Mouse (Mus musculus) heart, postnatal 0 days (tissue): Measurements from ENCODE around the gene Cyp4f14. TPM values are rescaled to one million over a fixed set of nuclear protein-coding genes. Genes with fewer than 3 reads are reported as not detected.

Experiments used
- ATAC-seq: fragments of 200-750 bp; cut with Nextera tagmentation; 2 replicates; pipeline ENCODE4 v1.8.0; 2017; ENCODE audit warnings: low read depth, moderate number of reproducible peaks, moderate library complexity; ENCODE audit not compliant: insufficient read depth
- DNase-seq: peaks from one replicate; pipeline ENCODE4 v3.0.0-alpha.2; 2016; ENCODE audit warnings: low spot score
- H3K27ac ChIP-seq: fragments of 300-500 bp; sonication (generic); 2 replicates; pipeline ENCODE4 v1.5.1; 2014; ENCODE audit warnings: low read depth, mild to moderate bottlenecking
- H3K27me3 ChIP-seq: fragments of 300-500 bp; sonication (generic); 2 replicates; pipeline ENCODE4 v1.6.1; 2014; ENCODE audit warnings: low read length, mixed read lengths; ENCODE audit not compliant: control insufficient read depth, insufficient read depth
- H3K36me3 ChIP-seq: fragments of 300-500 bp; sonication (generic); replicated peaks from 2 replicates; pipeline ENCODE4 v1.6.1; 2014; ENCODE audit warnings: low read length, mixed read lengths; ENCODE audit not compliant: control insufficient read depth, insufficient read depth
- H3K4me1 ChIP-seq: fragments of 300-500 bp; sonication (generic); 2 replicates; pipeline ENCODE4 v1.6.1; 2014; ENCODE audit warnings: antibody characterized with exemption; ENCODE audit not compliant: control insufficient read depth, insufficient read depth
- H3K4me2 ChIP-seq: fragments of 300-500 bp; sonication (generic); 2 replicates; pipeline ENCODE4 v1.6.1; 2014; ENCODE audit warnings: low read depth, mild to moderate bottlenecking, low read length, moderate library complexity
- H3K4me3 ChIP-seq: fragments of 300-500 bp; sonication (generic); 2 replicates; pipeline ENCODE4 v1.5.1; 2014; ENCODE audit warnings: low read depth, low read length
- H3K9ac ChIP-seq: fragments of 300-500 bp; sonication (generic); replicated peaks from 2 replicates; pipeline ENCODE4 v1.6.1; 2014; ENCODE audit warnings: low read depth, low read length, mixed read lengths
- H3K9me3 ChIP-seq: fragments of 300-500 bp; sonication (generic); replicated peaks from 2 replicates; pipeline ENCODE4 v1.6.1; 2016; ENCODE audit warnings: low read length; ENCODE audit not compliant: control insufficient read depth
- CTCF ChIP-seq: IDR thresholded peaks from 2 replicates; pipeline ENCODE4 v1.5.1; 2016; ENCODE audit warnings: antibody characterized with exemption, control low read depth, low read depth
- EP300 ChIP-seq: IDR thresholded peaks from 2 replicates; pipeline ENCODE4 v1.6.1; 2016; ENCODE audit warnings: antibody characterized with exemption, low read depth
- WGBS: fragments of 180-500 bp; shearing (Covaris S2); extraction: QIAGEN DNeasy Blood & Tissue Kit; methylation state at CpG from one replicate; pipeline ENCODE4 v1.1.7; 2014; 5-methylcytosine and 5-hydroxymethylcytosine counted together
- polyA plus RNA-seq: library from polyadenylated mRNA; unstranded; fragments of >200 nt; fragmentation: Nextera tagmentation; extraction: Ambion mirVana; gene quantifications from 2 replicates; pipeline ENCODE4 v1.2.1, GENCODE M21; 2015
- total RNA-seq: library from RNA; depleted of rRNA; stranded (reverse); fragments of >200 nt; gene quantifications from 2 replicates; pipeline ENCODE4 v1.2.3, GENCODE M21; 2014; ENCODE audit warnings: low replicate concordance

Cyp4f14 gene
- total and polyA plus RNA-seq, 2 experiments from 2014 or later: not detected

DNA sequence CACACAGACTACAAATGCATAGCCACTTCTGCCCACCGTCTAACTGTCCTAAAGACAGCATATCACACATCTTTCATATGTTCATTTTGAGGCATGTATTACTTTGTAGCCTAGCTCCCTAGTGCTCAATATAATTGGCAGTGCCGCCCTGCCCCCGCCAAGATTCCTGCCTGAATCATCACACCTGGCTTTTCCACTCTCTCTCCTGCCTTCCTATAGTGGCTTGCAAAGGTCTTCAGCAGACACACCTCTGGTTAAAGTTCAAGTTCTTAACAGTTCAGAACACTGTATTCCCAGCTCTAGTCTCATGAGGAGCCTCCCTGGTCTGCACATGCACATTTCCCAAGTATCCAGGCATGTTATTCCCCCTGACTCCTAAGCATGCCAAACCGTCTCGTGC is 10.7 kb upstream of the Cyp4f14 start:
- DNase-seq: no peak
- no peak overlapping the region for H3K4me2 ChIP-seq
- 65% methylated on average over 5 of the region's 5 CpGs for WGBS

DNA sequence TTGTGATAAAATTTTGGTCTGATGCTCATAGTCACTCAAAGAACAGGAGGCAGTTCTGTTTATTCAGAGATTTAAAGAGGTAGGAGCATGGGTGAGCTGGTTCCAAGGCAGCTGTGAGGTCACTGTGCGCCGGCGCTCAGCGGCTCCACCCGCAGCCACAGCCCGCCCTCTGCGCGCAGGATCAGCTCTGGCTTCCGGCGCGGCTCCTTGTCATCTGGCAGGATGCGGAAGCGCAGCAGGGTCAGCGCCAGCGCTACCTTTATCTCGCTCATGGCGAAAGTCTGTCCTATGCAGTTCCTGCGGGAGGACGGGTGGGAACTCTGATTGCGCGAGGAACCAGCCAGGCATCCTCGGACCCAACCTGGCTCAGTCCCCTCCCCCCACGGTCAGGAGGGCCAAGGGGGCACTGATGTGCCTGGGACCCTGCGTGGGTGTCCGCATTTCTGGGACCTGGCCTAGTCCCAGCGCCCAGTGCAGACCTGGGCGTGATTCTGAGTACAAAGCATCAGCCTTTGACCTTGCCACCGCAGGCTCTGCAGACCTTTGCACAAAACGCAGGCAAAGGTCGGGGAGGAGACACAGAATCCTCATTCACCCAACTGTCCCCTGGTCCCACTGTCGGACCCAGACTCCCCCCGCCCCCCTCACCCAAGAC is 7.6 kb upstream of the Cyp4f14 start:
- DNase-seq: peak; percentile 82
- no peaks in the 10 kb centered on the region for H3K27me3 ChIP-seq

More for the DNA sequence above, 10.7 kb upstream of the Cyp4f14 start:
- no peaks in the 10 kb centered on the region for H3K36me3 ChIP-seq
- H3K27ac ChIP-seq: no peak overlapping the region
- TF ChIP-seq CTCF: no peak
- TF ChIP-seq EP300: no peak
- no peak overlapping the region for H3K9ac ChIP-seq
- H3K4me3 ChIP-seq: no peak overlapping the region
- peaks cover 3% of the 10 kb centered on the region for H3K4me1 ChIP-seq
- no peaks in the 10 kb centered on the region for H3K27me3 ChIP-seq
- no peak for ATAC-seq
- H3K9me3 ChIP-seq: no peaks in the 10 kb centered on the region

DNA sequence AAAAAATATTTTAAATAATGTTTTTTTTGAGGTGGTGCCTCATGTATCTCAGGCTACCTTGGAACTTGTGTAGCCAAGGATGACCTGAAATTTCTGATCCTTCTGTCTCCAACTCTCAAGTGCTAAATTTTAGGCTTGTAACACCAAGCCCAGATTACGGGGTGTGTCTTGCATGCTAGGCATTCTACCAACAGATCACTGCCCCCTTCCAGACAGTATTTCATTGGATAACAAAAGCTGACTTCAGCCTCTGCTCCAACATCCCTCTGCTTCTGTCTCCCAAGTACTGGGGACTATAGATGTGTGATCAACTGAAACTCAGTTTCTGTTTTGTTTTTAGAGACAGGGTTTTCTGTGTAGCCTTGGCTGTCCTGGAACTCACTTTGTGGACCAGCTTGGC is 6.5 kb upstream of the Cyp4f14 start:
- ATAC-seq (no peak), DNase-seq (no peak)
- no peak overlapping the region for H3K27ac ChIP-seq
- no peaks in the 10 kb centered on the region; the same call in 1 of the 2 replicates for H3K9me3 ChIP-seq
- H3K4me3 ChIP-seq: no peak overlapping the region
- no peaks in the 10 kb centered on the region for H3K27me3 ChIP-seq
- H3K4me2 ChIP-seq: no peak overlapping the region
- no peak for TF ChIP-seq EP300
- no peak for TF ChIP-seq CTCF
- no peaks in the 10 kb centered on the region for H3K36me3 ChIP-seq
- H3K9ac ChIP-seq: no peak overlapping the region
- H3K4me1 ChIP-seq: peaks cover 3% of the 10 kb centered on the region
- 91% methylated on average over 1 of the region's 1 CpGs for WGBS

More for the DNA sequence above, 7.6 kb upstream of the Cyp4f14 start:
- Histone ChIP-seq H3K4me3 (peak overlapping the region; percentile 61), H3K4me1 (peaks cover 3% of the 10 kb centered on the region), H3K36me3 (no peaks in the 10 kb centered on the region), H3K9me3 (no peaks in the 10 kb centered on the region; the same call in 1 of the 2 replicates), H3K27ac (peak overlapping the region; percentile 67), H3K4me2 (peak overlapping the region; percentile 89), H3K9ac (peak overlapping the region; percentile 71)
- ATAC-seq: peak; percentile 96
- 15% methylated on average over 32 of the region's 32 CpGs for WGBS
- TF ChIP-seq EP300: no peak
- no peak for TF ChIP-seq CTCF

DNA sequence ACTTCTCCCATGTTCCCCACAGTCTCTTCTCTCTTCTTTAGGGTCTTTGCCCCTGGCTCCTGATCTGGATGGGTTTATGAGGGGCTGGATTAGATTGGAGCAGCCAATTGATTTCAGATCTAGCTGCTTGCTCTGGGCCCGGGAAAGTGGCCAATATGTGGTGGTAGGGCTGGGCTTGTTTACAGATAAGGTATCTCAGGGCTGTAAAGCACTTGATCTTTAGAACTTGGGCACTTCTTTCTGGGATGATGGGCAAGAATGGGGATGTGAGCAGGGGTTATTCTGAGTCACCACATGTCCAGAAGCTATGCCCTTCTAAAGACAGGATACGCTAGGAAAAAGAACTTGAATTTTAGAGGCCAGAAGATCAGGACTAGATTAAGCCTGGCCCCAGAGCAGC is 2.0 kb upstream of the Cyp4f14 start:
- ATAC-seq (no peak), DNase-seq (no peak)
- Histone ChIP-seq H3K4me1 (no peaks in the 10 kb centered on the region; the same call in 1 of the 2 replicates), H3K36me3 (no peaks in the 10 kb centered on the region), H3K9me3 (no peaks in the 10 kb centered on the region; the same call in 1 of the 2 replicates), H3K9ac (no peak overlapping the region), H3K27ac (no peak overlapping the region), H3K4me3 (no peak overlapping the region), H3K4me2 (no peak overlapping the region), H3K27me3 (no peaks in the 10 kb centered on the region)
- 59% methylated on average over 2 of the region's 2 CpGs for whole genome bisulfite sequencing
- TF ChIP-seq CTCF: no peak
- no peak for TF ChIP-seq EP300

DNA sequence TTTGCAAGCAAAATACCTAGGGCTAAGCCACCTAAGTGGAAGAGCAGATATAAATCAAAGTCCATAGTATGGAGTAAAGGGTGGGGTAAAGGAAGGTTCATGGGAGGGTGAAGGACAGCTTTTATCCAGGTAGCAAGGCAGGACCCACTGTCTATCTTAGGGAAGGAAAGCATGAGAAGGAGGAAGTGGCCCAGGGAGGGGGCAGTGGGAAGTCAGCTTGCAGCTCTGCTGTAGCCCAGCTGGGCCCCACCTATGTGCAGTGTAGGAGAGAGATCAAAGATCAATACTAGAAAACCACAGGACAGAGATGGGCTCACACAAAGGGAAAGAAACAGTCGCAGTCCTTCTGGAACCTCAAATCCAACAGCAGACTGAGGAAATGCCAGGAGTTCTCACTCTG is 1.1 kb downstream of the Cyp4f14 start:
- Histone ChIP-seq H3K36me3 (no peaks in the 10 kb centered on the region), H3K27me3 (no peaks in the 10 kb centered on the region), H3K9ac (no peak overlapping the region), H3K9me3 (no peaks in the 10 kb centered on the region), H3K27ac (no peak overlapping the region), H3K4me1 (no peaks in the 10 kb centered on the region), H3K4me3 (no peak overlapping the region), H3K4me2 (no peak overlapping the region)
- DNase-seq (no peak), ATAC-seq (no peak)
- TF ChIP-seq CTCF (no peak), EP300 (no peak)
- 53% methylated on average over 1 of the region's 1 CpGs for WGBS

DNA sequence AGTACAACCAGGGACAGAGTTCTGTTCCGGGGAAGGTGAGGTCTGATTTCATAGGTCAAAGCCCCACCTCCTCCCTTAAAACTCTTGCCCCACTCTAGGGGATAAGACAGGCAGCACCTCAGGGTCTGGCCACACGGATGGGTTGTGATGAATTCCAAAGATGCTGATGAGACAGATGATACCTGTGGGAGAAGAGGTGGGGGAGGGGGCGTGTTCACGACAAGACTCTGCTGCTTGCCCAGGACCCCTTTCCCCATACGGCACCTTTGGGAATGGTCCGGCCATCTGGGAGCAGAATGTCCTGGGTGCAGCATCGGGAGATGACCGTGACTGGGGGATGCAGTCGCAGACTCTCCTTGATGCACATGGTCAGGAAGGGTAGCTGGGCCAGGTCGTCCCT is 11.0 kb downstream of the Cyp4f14 start:
- H3K36me3 ChIP-seq: no peaks in the 10 kb centered on the region
- no peaks in the 10 kb centered on the region for H3K4me1 ChIP-seq
- no peak overlapping the region for H3K27ac ChIP-seq
- DNase-seq (no peak), ATAC-seq (no peak)
- WGBS: 72% methylated on average over 10 of the region's 10 CpGs
- no peak overlapping the region for H3K4me2 ChIP-seq
- no peaks in the 10 kb centered on the region for H3K9me3 ChIP-seq
- no peak overlapping the region for H3K4me3 ChIP-seq
- TF ChIP-seq EP300 (no peak), CTCF (no peak)
- no peaks in the 10 kb centered on the region for H3K27me3 ChIP-seq
- no peak overlapping the region for H3K9ac ChIP-seq
